Mouse (Mus musculus): Measurements from ENCODE around the gene Cyth1.

DNA sequence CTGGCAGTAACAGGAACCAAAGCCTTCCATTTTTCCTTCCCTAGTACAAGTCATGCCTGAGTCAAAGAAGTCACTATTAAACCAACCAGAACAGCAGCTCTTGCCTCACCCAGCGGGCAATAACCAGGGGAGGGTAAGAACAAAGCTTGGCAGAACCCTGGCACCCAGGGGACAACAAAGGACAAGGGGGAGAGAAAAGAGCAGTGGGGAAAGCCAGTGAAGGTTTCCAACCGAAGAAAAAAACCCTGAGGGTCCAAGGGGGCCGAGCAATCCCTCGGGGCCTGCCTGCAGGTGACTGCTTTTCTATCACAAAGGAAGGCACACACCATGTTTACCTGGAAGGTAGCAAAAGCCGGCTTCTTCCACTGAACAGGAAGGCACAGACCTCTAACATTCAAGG is 1.7 kb downstream of the Cyth1 start:
- TF ChIP-seq MYOD1 (IDR thresholded peaks at IDR 0.05; ENCODE audit: control insufficient read depth in 1 of 3, insufficient read length in 2 of 3, low read depth in 2 of 3) (no peak), POLR2A (IDR thresholded peaks at IDR 0.05; ENCODE audit: insufficient read length, low read depth) (no peak), REST (IDR thresholded peaks at IDR 0.05; ENCODE audit: insufficient read depth, insufficient read length) (no peak), TCF12 (IDR thresholded peaks at IDR 0.05; ENCODE audit: insufficient read depth, poor library complexity, severe bottlenecking) (no peak), POLR2AphosphoS2 (IDR thresholded peaks at IDR 0.05; ENCODE audit: insufficient read length, low read depth) (no peak), SRF (IDR thresholded peaks at IDR 0.05; ENCODE audit: control insufficient read depth, insufficient read length, low read depth) (no peak), MAX (IDR thresholded peaks at IDR 0.05; ENCODE audit: low read depth) (no peak), CEBPB (IDR thresholded peaks at IDR 0.05; ENCODE audit: insufficient read depth, poor library complexity, severe bottlenecking) (no peak), E2F4 (IDR thresholded peaks at IDR 0.05; ENCODE audit: insufficient read depth) (no peak), USF1 (IDR thresholded peaks at IDR 0.05; ENCODE audit: low read depth) (no peak), MYOG (IDR thresholded peaks at IDR 0.05; ENCODE audit: control insufficient read depth in 1 of 3, insufficient read depth in 1 of 3, insufficient read length in 2 of 3, low read depth in 2 of 3) (no peak), TCF3 (IDR thresholded peaks at IDR 0.05; ENCODE audit: insufficient read length, low read depth) (no peak)

All from myocyte (in vitro differentiated cells).